Mouse (Mus musculus) hindbrain, embryonic 16.5 days (tissue): ENCODE results near the gene Ctbp2. TPM values are rescaled to one million over a fixed set of nuclear protein-coding genes. Genes with fewer than 3 reads are reported as not detected.
A peak's percentile ranks its signal among the peaks of the same experiment; 100 is the strongest.

ENCODE experiments used
- ATAC-seq: fragments of 200-750 bp; cut with Nextera tagmentation; 2 replicates; pipeline ENCODE4 v1.8.0; 2017; ENCODE audit warnings: moderate TSS enrichment, moderate library complexity
- H3K27ac ChIP-seq: fragments of 300-500 bp; sonication (generic); 2 replicates; pipeline ENCODE4 v1.5.1; 2014; ENCODE audit warnings: low read depth, mild to moderate bottlenecking, control low read depth, low read length, moderate library complexity
- H3K27me3 ChIP-seq: fragments of 300-500 bp; sonication (generic); replicated peaks from 2 replicates; pipeline ENCODE4 v1.6.1; 2014; ENCODE audit warnings: low read length; ENCODE audit not compliant: control insufficient read depth, insufficient read depth
- H3K36me3 ChIP-seq: fragments of 300-500 bp; sonication (generic); 2 replicates; pipeline ENCODE4 v1.6.1; 2014; ENCODE audit warnings: mild to moderate bottlenecking, low read length, moderate library complexity, mixed read lengths; ENCODE audit not compliant: control insufficient read depth, insufficient read depth
- H3K4me1 ChIP-seq: fragments of 300-500 bp; sonication (generic); 2 replicates; pipeline ENCODE4 v1.6.1; 2014; ENCODE audit warnings: low read depth, low read length; ENCODE audit not compliant: control insufficient read depth, insufficient read depth
- H3K4me2 ChIP-seq: fragments of 300-500 bp; sonication (generic); 2 replicates; pipeline ENCODE4 v1.6.1; 2014; ENCODE audit warnings: mild to moderate bottlenecking, low read length, control low read depth, moderate library complexity
- H3K4me3 ChIP-seq: fragments of 300-500 bp; sonication (generic); 2 replicates; pipeline ENCODE4 v1.5.1; 2014; ENCODE audit warnings: mild to moderate bottlenecking, low read length, control low read depth, moderate library complexity
- H3K9ac ChIP-seq: fragments of 300-500 bp; sonication (generic); 2 replicates; pipeline ENCODE4 v1.6.1; 2014; ENCODE audit warnings: low read depth, mild to moderate bottlenecking, control low read depth, low read length, moderate library complexity
- H3K9me3 ChIP-seq: fragments of 300-500 bp; sonication (generic); 2 replicates; pipeline ENCODE4 v1.6.1; 2014; ENCODE audit warnings: mild to moderate bottlenecking, low read length, moderate library complexity; ENCODE audit not compliant: control insufficient read depth
- WGBS: fragments of 180-500 bp; shearing (Covaris S2); extraction: QIAGEN DNeasy Blood & Tissue Kit; methylation state at CpG from one replicate; pipeline ENCODE4 v1.1.7; 2014; 5-methylcytosine and 5-hydroxymethylcytosine counted together
- polyA plus RNA-seq: library from polyadenylated mRNA; unstranded; fragments of >200 nt; fragmentation: Nextera tagmentation; extraction: Ambion mirVana; gene quantifications from 2 replicates; pipeline ENCODE4 v1.2.1, GENCODE M21; 2015

Gene Ctbp2
- polyA plus RNA-seq, 1 experiment from 2014 or later = 44.9 TPM

DNA sequence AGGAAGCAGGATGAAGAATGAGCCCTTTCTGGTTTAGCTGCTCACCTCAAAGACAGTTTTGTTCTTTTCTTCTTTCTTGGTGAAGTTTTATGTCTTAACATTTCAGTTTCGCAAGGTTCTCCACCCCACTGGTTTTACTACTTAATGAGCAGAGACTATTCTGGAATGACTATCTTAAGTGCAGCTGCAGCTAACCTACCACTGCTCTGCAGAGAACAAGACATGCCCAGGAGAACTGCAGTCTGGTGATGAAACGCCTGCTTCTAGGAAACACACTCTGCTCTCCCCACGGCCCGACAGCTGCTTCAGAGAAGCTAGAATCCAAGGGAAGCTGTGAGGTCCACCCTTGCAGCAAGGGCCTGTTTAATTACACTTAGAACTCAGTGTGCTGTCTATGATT, 79.4 kb downstream of the Ctbp2 start:
- Histone ChIP-seq H3K9me3 (no peaks in the 10 kb centered on the region), H3K4me2 (no peak overlapping the region), H3K9ac (no peak overlapping the region), H3K4me3 (no peak overlapping the region), H3K27ac (no peak overlapping the region), H3K27me3 (no peaks in the 10 kb centered on the region), H3K36me3 (no peaks in the 10 kb centered on the region), H3K4me1 (peaks cover 3% of the 10 kb centered on the region; the same call in 1 of the 2 replicates)
- 57% methylated on average over 4 of the region's 4 CpGs for WGBS
- no peak for ATAC-seq

- no peaks in the 10 kb centered on the region for H3K27me3 ChIP-seq
- no peak for ATAC-seq
- H3K9me3 ChIP-seq = no peaks in the 10 kb centered on the region
- H3K36me3 ChIP-seq = no peaks in the 10 kb centered on the region
- no peak overlapping the region for H3K4me3 ChIP-seq
- no peaks in the 10 kb centered on the region; the same call in 1 of the 2 replicates for H3K4me1 ChIP-seq
- H3K4me2 ChIP-seq = no peak overlapping the region
- H3K27ac ChIP-seq = no peak overlapping the region
- H3K9ac ChIP-seq = no peak overlapping the region
- 87% methylated on average over 3 of the region's 3 CpGs for WGBS
These were observed 82.4 kb downstream of the Ctbp2 start for GRCm38 (mm10) chr7:133041784-133042183.

GRCm38 (mm10) chr7:133040688-133041345, 83.3 kb downstream of the Ctbp2 start:
- Histone ChIP-seq H3K36me3 (no peaks in the 10 kb centered on the region), H3K4me2 (no peak overlapping the region), H3K4me3 (no peak overlapping the region), H3K27me3 (no peaks in the 10 kb centered on the region), H3K9me3 (no peaks in the 10 kb centered on the region), H3K4me1 (peaks cover 1% of the 10 kb centered on the region; the same call in 1 of the 2 replicates), H3K9ac (no peak overlapping the region), H3K27ac (no peak overlapping the region)
- ATAC-seq = no peak
- 74% methylated on average over 3 of the region's 3 CpGs for WGBS

DNA sequence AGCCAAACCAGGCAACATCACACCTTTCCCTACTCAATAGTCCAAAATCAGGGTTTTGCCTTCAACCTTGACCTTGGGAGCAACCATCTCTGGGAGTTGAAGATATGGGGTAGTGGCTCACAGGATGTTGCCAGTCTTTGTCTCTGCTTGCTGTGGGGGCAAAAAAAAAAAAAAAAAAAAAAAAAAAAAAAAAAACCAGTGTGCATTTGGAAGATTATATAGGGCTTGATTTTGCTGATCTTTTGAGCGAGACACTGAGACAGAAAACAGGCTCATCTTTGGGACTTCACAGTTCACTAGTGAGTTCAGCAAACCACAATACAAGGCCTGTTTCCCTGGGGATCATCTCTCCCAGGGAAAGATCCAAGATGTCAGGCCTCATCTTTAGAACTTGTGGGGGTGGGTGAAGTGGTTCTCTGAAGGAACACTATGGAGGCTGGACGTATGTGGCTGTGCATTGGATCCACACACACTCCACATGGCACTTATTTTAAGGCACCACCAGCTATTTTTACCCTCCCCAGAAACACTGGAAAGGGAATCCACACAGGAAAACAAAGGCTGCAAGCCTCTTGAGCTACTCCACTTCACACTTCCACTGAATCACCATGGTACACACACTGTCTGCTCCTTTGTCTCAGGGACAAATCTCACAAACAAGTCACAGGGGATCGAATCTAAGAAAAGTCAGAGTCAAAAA, 84.4 kb downstream of the Ctbp2 start:
- no peak overlapping the region for H3K4me2 ChIP-seq
- no peak overlapping the region for H3K4me3 ChIP-seq
- peaks cover 2% of the 10 kb centered on the region; the same call in 1 of the 2 replicates for H3K4me1 ChIP-seq
- H3K27ac ChIP-seq = no peak overlapping the region
- no peaks in the 10 kb centered on the region for H3K9me3 ChIP-seq
- H3K9ac ChIP-seq = no peak overlapping the region
- H3K27me3 ChIP-seq = no peaks in the 10 kb centered on the region
- ATAC-seq = no peak
- 78% methylated on average over 3 of the region's 3 CpGs for WGBS
- no peaks in the 10 kb centered on the region for H3K36me3 ChIP-seq

DNA sequence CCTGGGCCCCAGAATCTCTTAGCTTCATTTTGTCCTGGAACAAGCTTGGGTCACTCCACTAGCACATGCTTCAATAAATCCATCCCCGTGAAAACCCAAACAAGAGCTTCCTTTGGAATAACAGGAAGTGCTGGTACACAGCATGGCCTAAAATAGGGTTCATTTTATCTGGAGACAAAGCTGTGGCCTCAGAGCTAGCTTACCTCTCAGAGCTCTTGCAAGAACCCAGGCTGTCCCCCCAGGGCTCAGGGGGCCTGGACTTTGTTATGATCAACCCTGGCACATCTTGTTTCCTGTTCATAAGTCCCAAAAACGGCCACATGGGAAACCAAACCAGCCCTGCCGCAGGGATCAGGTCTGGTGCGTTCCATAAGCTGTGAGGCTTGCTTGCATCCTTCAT, 86.5 kb downstream of the Ctbp2 start:
- Histone ChIP-seq H3K9me3 (no peaks in the 10 kb centered on the region), H3K36me3 (no peaks in the 10 kb centered on the region), H3K4me2 (no peak overlapping the region), H3K27me3 (no peaks in the 10 kb centered on the region), H3K27ac (no peak overlapping the region), H3K9ac (no peak overlapping the region), H3K4me1 (peaks cover 13% of the 10 kb centered on the region), H3K4me3 (no peak overlapping the region)
- WGBS = 63% methylated on average over 4 of the region's 4 CpGs
- ATAC-seq = no peak

DNA sequence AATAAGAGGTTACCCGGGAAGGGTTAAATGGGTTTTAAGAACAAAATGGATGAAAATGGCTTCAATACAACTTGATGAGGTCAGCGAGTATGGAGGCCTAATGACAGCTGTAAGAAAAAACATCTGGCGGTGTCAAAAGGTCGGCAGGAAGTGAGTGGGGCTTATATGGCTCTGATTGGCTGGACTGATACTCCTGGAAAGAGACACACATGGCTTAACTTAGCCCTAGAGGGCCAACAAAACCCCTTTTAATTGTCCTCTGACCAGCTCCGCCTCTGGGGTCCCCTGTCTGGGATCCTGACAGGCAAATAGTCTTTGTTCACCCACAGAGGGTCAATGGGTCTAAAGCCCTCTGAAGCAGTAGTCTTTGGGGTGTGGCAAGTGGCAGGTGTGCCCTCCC, 86.9 kb downstream of the Ctbp2 start:
- no peak overlapping the region for H3K4me3 ChIP-seq
- no peak overlapping the region for H3K4me2 ChIP-seq
- H3K27me3 ChIP-seq = no peaks in the 10 kb centered on the region
- H3K9me3 ChIP-seq = no peaks in the 10 kb centered on the region
- ATAC-seq = no peak
- WGBS = 50% methylated on average over 5 of the region's 5 CpGs
- no peaks in the 10 kb centered on the region for H3K36me3 ChIP-seq
- no peak overlapping the region for H3K9ac ChIP-seq
- peaks cover 13% of the 10 kb centered on the region for H3K4me1 ChIP-seq
- no peak overlapping the region for H3K27ac ChIP-seq

DNA sequence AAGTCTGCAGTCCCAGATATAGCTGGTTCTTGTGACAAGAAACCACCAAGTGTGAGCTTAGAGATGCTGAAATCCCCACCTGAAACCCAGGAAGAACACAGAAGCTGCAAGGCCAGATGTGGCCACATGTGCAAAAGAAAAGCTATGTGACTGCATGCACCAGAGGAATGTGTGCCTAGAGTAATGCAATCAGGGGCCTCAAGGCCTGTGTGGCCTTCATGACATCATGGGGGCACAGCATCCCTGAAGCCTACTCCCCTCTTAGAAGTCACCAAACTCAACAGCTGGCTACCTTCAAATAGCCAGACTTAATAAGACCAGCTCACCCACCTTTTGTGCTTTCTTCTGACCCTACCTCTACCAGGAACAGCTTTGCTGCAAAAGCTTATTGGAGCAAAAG, 88.3 kb downstream of the Ctbp2 start:
- no peak for ATAC-seq
- no peaks in the 10 kb centered on the region for H3K27me3 ChIP-seq
- H3K27ac ChIP-seq = no peak overlapping the region
- no peaks in the 10 kb centered on the region for H3K36me3 ChIP-seq
- H3K4me1 ChIP-seq = peaks cover 13% of the 10 kb centered on the region
- H3K4me3 ChIP-seq = no peak overlapping the region
- no peaks in the 10 kb centered on the region for H3K9me3 ChIP-seq
- H3K9ac ChIP-seq = no peak overlapping the region
- H3K4me2 ChIP-seq = no peak overlapping the region

GRCm38 (mm10) chr7:133032589-133033203, 91.5 kb downstream of the Ctbp2 start:
- peak; percentile 76 for ATAC-seq
- no peak overlapping the region for H3K9ac ChIP-seq
- no peak overlapping the region for H3K4me2 ChIP-seq
- no peaks in the 10 kb centered on the region for H3K36me3 ChIP-seq
- H3K9me3 ChIP-seq = no peaks in the 10 kb centered on the region
- no peak overlapping the region for H3K4me3 ChIP-seq
- H3K4me1 ChIP-seq = peaks cover 13% of the 10 kb centered on the region
- WGBS = 47% methylated on average over 9 of the region's 9 CpGs
- H3K27me3 ChIP-seq = no peaks in the 10 kb centered on the region
- H3K27ac ChIP-seq = no peak overlapping the region

- Histone ChIP-seq H3K4me1 (peaks cover 13% of the 10 kb centered on the region), H3K9me3 (no peaks in the 10 kb centered on the region)
- 84% methylated on average over 8 of the region's 8 CpGs for WGBS
These were observed 94.6 kb downstream of the Ctbp2 start for GRCm38 (mm10) chr7:133029496-133030047.

More at GRCm38 (mm10) chr7:133029496-133030047, 94.6 kb downstream of the Ctbp2 start:
- H3K9ac ChIP-seq = no peak overlapping the region
- H3K27ac ChIP-seq = no peak overlapping the region
- H3K36me3 ChIP-seq = no peaks in the 10 kb centered on the region
- H3K27me3 ChIP-seq = no peaks in the 10 kb centered on the region
- no peak overlapping the region for H3K4me2 ChIP-seq
- ATAC-seq = no peak
- H3K4me3 ChIP-seq = no peak overlapping the region
